Comparison of ENCODE assay signal across 8 mouse cellular contexts in genomic region chr15:90225058-90225575, GRCm38 (mm10). TPM values are rescaled to one million over a fixed set of nuclear protein-coding genes. Genes with fewer than 3 reads are reported as not detected.
DNase-seq lines count a peak whose midpoint lies in the region; ATAC-seq and TF ChIP-seq lines count a peak whose summit lies in the region.

No protein-coding gene starts in this region.

- H3K9ac ChIP-seq in heart, embryonic 13.5 days: peak overlapping the region; percentile 93

- no peaks in the 10 kb centered on the region for H3K9me3 ChIP-seq in heart, embryonic 13.5 days

- TF ChIP-seq CTCF in cerebellum, adult 2 months (IDR thresholded peaks at IDR 0.05; ENCODE audit: borderline replicate concordance, insufficient read depth, low read depth, low read length): peak; percentile 24; the same call in 1 of the 2 replicates

- peak overlapping the region; percentile 79 for H3K4me2 ChIP-seq in heart, embryonic 13.5 days

- TF ChIP-seq POLR2A in cerebellum, adult 2 months (IDR thresholded peaks at IDR 0.05; ENCODE audit: borderline replicate concordance, insufficient read depth, low read length): no peak

- peak overlapping the region; percentile 86 for H3K4me3 ChIP-seq in cerebellum, adult 2 months (replicated peaks; ENCODE audit: insufficient read depth, low read depth, low read length)
- peak overlapping the region; percentile 89 for H3K4me3 ChIP-seq in heart, embryonic 13.5 days

- WGBS in cerebellum, adult 2 months: 60% methylated on average over 4 of the region's 4 CpGs
- 51% methylated on average over 4 of the region's 4 CpGs for WGBS in heart, embryonic 13.5 days

- no peak overlapping the region for H3K27ac ChIP-seq in cerebellum, adult 2 months (ENCODE audit: insufficient read depth, low read length)
- H3K27ac ChIP-seq in heart, embryonic 13.5 days (replicated peaks): no peak overlapping the region

- DNase-seq in cerebellum, adult 2 months: peak; percentile 16 to 23
- no peak for DNase-seq in cerebellum, adult 8-10 months
- DNase-seq in cerebellum, adult 9-11 months: peak; percentile 32
- peak; percentile 41 to 48 for DNase-seq in kidney, postnatal 25 days
- peak; percentile 53 to 68 for DNase-seq in spleen, postnatal 4 days (ENCODE audit: low spot score in 2 of 2)
- no peak for DNase-seq in urinary bladder, adult 18-20 months (ENCODE audit: low spot score in 2 of 2)

- peaks cover 39% of the 10 kb centered on the region for H3K36me3 ChIP-seq in heart, embryonic 13.5 days

- no peak for ATAC-seq in heart, embryonic 13.5 days (ENCODE audit: extremely low read depth, insufficient number of reproducible peaks, low FRiP score, low TSS enrichment)
- ATAC-seq in megakaryocyte progenitor cell, adult 5-6 weeks (replicated peaks; ENCODE audit: poor library complexity): peak; percentile 76

- no peaks in the 10 kb centered on the region for H3K27me3 ChIP-seq in cerebellum, adult 2 months (ENCODE audit: control insufficient read depth, insufficient read depth, low read length)
- no peaks in the 10 kb centered on the region for H3K27me3 ChIP-seq in heart, embryonic 13.5 days (replicated peaks)

- H3K4me1 ChIP-seq in cerebellum, adult 2 months (ENCODE audit: control insufficient read depth, insufficient read depth, low read length): peaks cover 3% of the 10 kb centered on the region
- H3K4me1 ChIP-seq in heart, embryonic 13.5 days: peaks cover 15% of the 10 kb centered on the region

RNA-seq across cellular contexts. Expression of gene Alg10b, which starts 1.0 kb away (rescaled TPM):
- polyA plus RNA-seq in cerebellum, adult 2 months (2012; rRNA removed): 14.7 and 16.1 TPM in 2 replicates
- 18.4 and 18.6 TPM in 2 replicates for polyA plus RNA-seq in heart, embryonic 13.5 days (2015; fragmentation: Nextera tagmentation; extraction: Ambion mirVana)
- 44.6 and 46.1 TPM in 2 replicates for total RNA-seq in megakaryocyte progenitor cell, adult 5-6 weeks (2015)
- total RNA-seq in megakaryocyte progenitor cell, adult 5-6 weeks (2017): 29.9 and 38.9 TPM in 2 replicates

Comparison
In these comparisons a context has a peak if more than half of its experiments do, and no peak if none do; other contexts are left out.
1. DNase-seq: peak in cerebellum, adult 2 months (2 of 2), cerebellum, adult 9-11 months (single experiment), kidney, postnatal 25 days (2 of 2) and spleen, postnatal 4 days (2 of 2); none in cerebellum, adult 8-10 months (single experiment) and urinary bladder, adult 18-20 months (0 of 2).